Mouse (Mus musculus) stomach, embryonic 16.5 days (tissue): Measurements from ENCODE around the gene Col18a1. TPM values are rescaled to one million over a fixed set of nuclear protein-coding genes. Genes with fewer than 3 reads are reported as not detected.

Experiments used
- ATAC-seq: fragments of 200-750 bp; cut with Nextera tagmentation; 2 replicates; pipeline ENCODE4 v1.8.0; 2017; ENCODE audit warnings: moderate number of reproducible peaks, moderate TSS enrichment; ENCODE audit not compliant: insufficient read depth, low FRiP score
- H3K27ac ChIP-seq: fragments of 300-500 bp; sonication (generic); 2 replicates; pipeline ENCODE4 v1.5.1; 2014; ENCODE audit warnings: low read length
- H3K27me3 ChIP-seq: fragments of 300-500 bp; sonication (generic); 2 replicates; pipeline ENCODE4 v1.6.1; 2014; ENCODE audit warnings: low read length, control low read depth, mixed read lengths; ENCODE audit not compliant: control insufficient read depth, insufficient read depth
- H3K36me3 ChIP-seq: fragments of 300-500 bp; sonication (generic); 2 replicates; pipeline ENCODE4 v1.6.1; 2014; ENCODE audit warnings: low read length; ENCODE audit not compliant: control insufficient read depth, insufficient read depth
- H3K4me1 ChIP-seq: fragments of 300-500 bp; sonication (generic); 2 replicates; pipeline ENCODE4 v1.6.1; 2014; ENCODE audit warnings: low read length, control low read depth, mixed read lengths; ENCODE audit not compliant: control insufficient read depth, insufficient read depth
- H3K4me2 ChIP-seq: fragments of 300-500 bp; sonication (generic); 2 replicates; pipeline ENCODE4 v1.6.1; 2014; ENCODE audit warnings: low read depth, low read length, mixed read lengths
- H3K4me3 ChIP-seq: fragments of 300-500 bp; sonication (generic); replicated peaks from 2 replicates; pipeline ENCODE4 v1.5.1; 2014; ENCODE audit warnings: mild to moderate bottlenecking, low read length
- H3K9ac ChIP-seq: fragments of 300-500 bp; sonication (generic); 2 replicates; pipeline ENCODE4 v1.6.1; 2014; ENCODE audit warnings: low read length
- H3K9me3 ChIP-seq: fragments of 300-500 bp; sonication (generic); replicated peaks from 2 replicates; pipeline ENCODE4 v1.6.1; 2016; ENCODE audit warnings: low read length, control low read depth; ENCODE audit not compliant: control insufficient read depth
- WGBS: fragments of 180-500 bp; shearing (Covaris S2); extraction: QIAGEN DNeasy Blood & Tissue Kit; methylation state at CpG from one replicate; pipeline ENCODE4 v1.1.7; 2014; 5-methylcytosine and 5-hydroxymethylcytosine counted together
- polyA plus RNA-seq: library from polyadenylated mRNA; unstranded; fragments of >200 nt; fragmentation: Nextera tagmentation; extraction: Ambion mirVana; gene quantifications from 2 replicates; pipeline ENCODE4 v1.2.1, GENCODE M21; 2015

Col18a1 gene
- polyA plus RNA-seq, 1 experiment from 2014 or later: 82.2 TPM

DNA sequence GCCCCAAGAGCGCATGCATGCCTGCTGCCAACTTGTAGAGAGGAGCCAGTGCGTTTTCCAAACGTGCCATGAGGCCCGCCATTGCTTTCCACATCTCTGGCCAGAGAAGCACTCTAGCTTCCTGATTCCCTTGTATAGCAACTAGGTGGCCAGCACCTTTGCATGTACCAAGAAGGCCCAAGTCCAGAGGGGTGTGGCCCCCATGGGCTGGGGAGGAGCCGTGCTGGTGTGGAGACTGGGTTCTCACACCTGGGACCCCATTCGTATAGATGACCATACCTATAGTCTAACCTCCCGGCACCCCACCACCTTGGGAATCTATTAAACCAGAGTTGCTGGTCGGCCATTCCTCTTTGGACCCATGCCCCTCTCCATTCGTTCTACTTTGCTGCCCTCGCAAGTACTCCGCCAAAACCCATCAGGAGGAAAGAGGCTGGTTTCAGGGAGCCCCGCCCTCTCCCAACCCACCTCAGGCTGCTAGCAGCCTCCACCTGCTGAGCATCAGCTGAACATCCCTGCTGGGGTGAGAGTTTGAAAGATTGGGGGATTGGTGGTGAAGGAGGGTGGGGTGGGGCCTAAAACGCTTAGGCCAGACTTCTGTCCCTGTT lies 134.5 kb downstream of the Col18a1 start, which contains the start of gene Slc19a1:
Gene Slc19a1, plus strand, starts transcription at position 474 of the 608 bp plus-strand sequence.
- WGBS: 53% methylated on average over 13 of the region's 13 CpGs
- peak within 1 kb of the TSS; percentile 86 for H3K4me2 ChIP-seq

DNA sequence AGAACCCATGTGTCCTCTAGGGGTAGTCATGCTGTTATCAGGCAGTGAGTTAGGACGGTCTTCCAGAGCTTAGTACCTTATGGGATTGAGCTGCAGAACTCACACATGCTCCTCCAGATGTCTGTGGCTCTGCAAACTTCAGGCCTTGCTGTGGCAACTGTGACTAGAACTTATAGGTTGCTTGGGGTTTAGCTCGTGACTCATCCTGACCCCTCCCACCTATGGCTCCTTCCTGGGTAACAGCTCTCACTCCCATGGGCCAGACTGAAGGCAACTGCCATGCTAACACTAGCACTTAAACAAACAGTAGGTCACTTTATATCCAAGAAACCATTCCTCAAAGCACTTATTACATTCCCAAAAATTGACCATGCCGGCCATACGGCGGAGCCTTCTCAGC lies 135.7 kb downstream of the Col18a1 start:
- no peak overlapping the region for H3K4me2 ChIP-seq
- no peak overlapping the region for H3K27ac ChIP-seq
- no peak for ATAC-seq
- H3K9ac ChIP-seq: no peak overlapping the region
- peaks cover 4% of the 10 kb centered on the region; the same call in 1 of the 2 replicates for H3K4me1 ChIP-seq
- H3K36me3 ChIP-seq: no peaks in the 10 kb centered on the region
- no peaks in the 10 kb centered on the region for H3K27me3 ChIP-seq
- WGBS: 85% methylated on average over 5 of the region's 5 CpGs
- H3K9me3 ChIP-seq: no peaks in the 10 kb centered on the region
- H3K4me3 ChIP-seq: no peak overlapping the region

More for the DNA sequence above, 134.5 kb downstream of the Col18a1 start, which contains the start of gene Slc19a1:
- Histone ChIP-seq H3K4me1 (peaks cover 4% of the 10 kb centered on the region; the same call in 1 of the 2 replicates), H3K27me3 (no peaks in the 10 kb centered on the region), H3K9me3 (no peaks in the 10 kb centered on the region), H3K4me3 (peak within 1 kb of the TSS; percentile 66), H3K9ac (peak within 1 kb of the TSS; percentile 85), H3K27ac (peak within 1 kb of the TSS; percentile 64; the same call in 1 of the 2 replicates), H3K36me3 (no peaks in the 10 kb centered on the region)
- no peak for ATAC-seq

DNA sequence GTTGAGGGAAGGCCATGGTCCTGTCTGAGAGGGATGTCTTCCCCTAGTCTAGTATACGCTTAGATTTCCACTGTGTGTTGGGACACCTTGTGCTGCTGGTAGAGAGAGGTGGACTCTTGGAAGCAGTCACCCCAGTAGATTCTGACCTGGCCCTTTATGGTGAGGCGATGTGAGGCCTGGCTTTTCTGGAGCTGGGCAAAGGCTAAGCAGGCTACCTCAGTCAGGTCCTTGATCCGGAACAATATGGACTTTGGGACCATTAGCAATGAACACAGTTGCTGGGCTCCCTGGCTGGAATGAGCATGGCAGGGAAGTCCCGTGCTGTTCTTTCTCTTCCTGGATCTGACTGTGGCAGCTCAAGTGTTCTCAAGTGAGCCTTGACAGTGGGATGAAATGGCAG lies 136.6 kb downstream of the Col18a1 start:
- 83% methylated on average over 4 of the region's 4 CpGs for WGBS
- Histone ChIP-seq H3K27me3 (no peaks in the 10 kb centered on the region), H3K4me3 (no peak overlapping the region), H3K9ac (no peak overlapping the region), H3K9me3 (no peaks in the 10 kb centered on the region), H3K27ac (no peak overlapping the region), H3K36me3 (no peaks in the 10 kb centered on the region), H3K4me2 (no peak overlapping the region), H3K4me1 (peaks cover 4% of the 10 kb centered on the region; the same call in 1 of the 2 replicates)
- no peak for ATAC-seq

DNA sequence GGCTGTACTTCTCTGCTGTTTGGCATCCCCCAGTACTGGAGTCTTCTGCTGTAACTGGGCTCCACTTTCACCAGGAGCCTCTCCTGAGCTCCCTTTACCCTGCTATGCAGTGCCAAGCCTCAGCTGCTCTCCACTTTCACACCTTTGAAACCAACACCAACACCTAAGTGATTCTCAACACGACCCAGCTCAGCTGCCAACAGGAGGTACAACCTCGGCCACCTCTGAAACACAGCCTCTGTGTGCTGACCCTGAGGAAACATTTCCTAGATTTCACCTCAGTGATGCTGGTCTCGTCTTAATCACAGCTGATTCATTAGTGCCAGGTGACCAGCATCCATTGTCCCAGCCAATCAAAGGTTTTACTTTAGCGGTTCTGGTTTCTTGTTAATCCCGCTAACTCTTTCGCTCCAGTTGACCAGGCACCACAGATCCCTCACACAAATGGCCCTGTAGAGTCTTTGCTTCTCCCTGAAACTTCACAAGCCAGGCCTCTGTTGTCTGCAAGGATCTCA lies 137.5 kb downstream of the Col18a1 start:
- Histone ChIP-seq H3K4me3 (no peak overlapping the region), H3K4me1 (no peaks in the 10 kb centered on the region; the same call in 1 of the 2 replicates), H3K27ac (no peak overlapping the region), H3K9ac (no peak overlapping the region), H3K36me3 (no peaks in the 10 kb centered on the region), H3K27me3 (no peaks in the 10 kb centered on the region), H3K9me3 (no peaks in the 10 kb centered on the region), H3K4me2 (no peak overlapping the region)
- WGBS: 73% methylated on average over 6 of the region's 6 CpGs
- no peak for ATAC-seq

DNA sequence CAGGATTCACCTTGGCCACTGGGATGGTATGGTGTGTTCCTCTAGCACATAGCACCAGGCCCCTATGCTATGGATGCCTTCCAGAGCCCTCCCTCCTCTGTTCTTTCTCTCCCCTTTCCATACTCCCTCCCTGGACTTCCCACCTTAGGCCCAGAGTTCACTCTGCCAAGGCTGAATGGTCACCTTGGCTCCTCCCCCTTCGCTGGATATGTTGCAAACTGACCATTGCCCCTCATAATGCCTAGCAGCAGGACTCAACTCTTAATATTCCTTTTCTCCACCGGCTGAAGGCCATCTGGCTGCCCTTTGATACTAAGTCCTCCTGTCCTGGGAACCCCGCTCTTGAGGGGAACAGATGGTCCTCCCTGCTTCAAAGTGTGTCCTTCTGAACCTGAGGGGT lies 139.4 kb downstream of the Col18a1 start:
- ATAC-seq: no peak
- Histone ChIP-seq H3K4me2 (no peak overlapping the region), H3K9ac (no peak overlapping the region), H3K36me3 (no peaks in the 10 kb centered on the region), H3K27ac (no peak overlapping the region), H3K4me1 (no peaks in the 10 kb centered on the region; the same call in 1 of the 2 replicates), H3K27me3 (no peaks in the 10 kb centered on the region), H3K9me3 (no peaks in the 10 kb centered on the region), H3K4me3 (no peak overlapping the region)
- 81% methylated on average over 3 of the region's 3 CpGs for WGBS

DNA sequence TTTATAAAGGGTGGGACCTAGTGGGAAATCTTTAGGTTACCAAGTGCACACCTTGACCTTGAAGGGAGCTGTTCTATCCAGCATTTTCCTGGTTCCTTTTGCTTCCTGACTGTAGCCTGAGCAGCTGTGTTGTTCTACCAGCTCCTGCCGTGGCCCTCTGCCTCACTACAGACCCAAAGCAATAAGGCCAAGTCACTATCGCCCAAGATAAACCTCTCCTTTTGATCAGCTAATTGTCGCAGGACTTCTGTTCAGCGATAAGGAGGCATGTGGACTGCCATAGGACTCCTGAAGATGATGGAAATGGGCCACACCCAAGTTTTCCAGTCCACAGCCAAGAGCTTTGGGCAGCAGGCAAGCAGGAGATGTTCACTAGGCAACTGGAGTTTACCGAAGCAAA lies 142.1 kb downstream of the Col18a1 start:
- Histone ChIP-seq H3K27ac (no peak overlapping the region), H3K36me3 (no peaks in the 10 kb centered on the region), H3K4me1 (no peaks in the 10 kb centered on the region; the same call in 1 of the 2 replicates), H3K9ac (no peak overlapping the region), H3K9me3 (no peaks in the 10 kb centered on the region), H3K27me3 (no peaks in the 10 kb centered on the region), H3K4me3 (no peak overlapping the region), H3K4me2 (no peak overlapping the region)
- peak; percentile 51; the same call in 1 of the 2 replicates for ATAC-seq
- 63% methylated on average over 5 of the region's 5 CpGs for WGBS

DNA sequence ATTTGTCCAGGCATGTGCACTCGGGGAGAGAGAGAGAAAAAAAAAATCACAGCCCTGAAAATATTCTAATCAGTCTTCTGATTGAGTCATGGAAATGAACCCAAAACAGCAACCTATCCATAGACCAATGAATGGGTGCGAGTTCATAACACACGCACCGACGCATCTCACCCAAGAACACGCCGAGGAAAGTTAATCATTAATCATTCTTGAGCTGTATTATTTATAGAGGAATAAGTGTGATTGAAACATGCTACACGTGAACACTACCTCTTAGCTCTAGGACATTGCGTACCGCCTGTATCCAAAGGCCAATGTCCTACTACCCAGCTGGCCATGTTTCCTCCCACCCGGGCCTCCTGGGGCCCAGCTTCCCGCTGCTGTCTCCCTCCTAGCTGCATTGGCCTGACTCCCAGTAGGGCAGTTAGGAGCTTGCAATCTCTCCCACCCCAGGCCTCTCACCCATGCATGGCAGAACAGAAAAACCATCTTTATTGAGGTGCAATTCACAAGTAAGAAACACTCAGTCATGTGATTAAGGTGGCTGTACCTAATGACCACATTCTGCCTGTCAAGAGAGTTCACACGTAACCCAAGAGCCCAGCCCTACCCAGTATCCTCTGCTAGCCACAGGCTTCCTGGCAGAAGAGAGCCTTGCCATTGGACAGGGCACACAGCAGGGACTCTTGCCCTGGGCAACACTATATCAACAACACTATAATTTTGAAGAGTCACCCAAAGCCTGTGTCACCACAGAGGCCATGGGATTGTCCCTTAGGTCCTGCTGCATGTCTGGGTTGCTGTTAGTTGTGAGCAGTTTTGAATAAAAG lies 143.8 kb downstream of the Col18a1 start:
- H3K27me3 ChIP-seq: no peaks in the 10 kb centered on the region
- no peak overlapping the region for H3K4me3 ChIP-seq
- 0 out of 2 replicates have a peak overlapping the region, but pooled peaks have one; percentile 14 for H3K27ac ChIP-seq
- no peaks in the 10 kb centered on the region; the same call in 1 of the 2 replicates for H3K4me1 ChIP-seq
- no peak overlapping the region for H3K9ac ChIP-seq
- no peak overlapping the region for H3K4me2 ChIP-seq
- WGBS: 66% methylated on average over 13 of the region's 13 CpGs
- ATAC-seq: peak; percentile 56
- no peaks in the 10 kb centered on the region for H3K9me3 ChIP-seq
- H3K36me3 ChIP-seq: no peaks in the 10 kb centered on the region

- Histone ChIP-seq H3K27ac (no peak overlapping the region), H3K4me2 (peak overlapping the region; percentile 40), H3K27me3 (no peaks in the 10 kb centered on the region), H3K4me3 (no peak overlapping the region; the same call in 1 of the 2 replicates), H3K4me1 (no peaks in the 10 kb centered on the region; the same call in 1 of the 2 replicates), H3K9me3 (no peaks in the 10 kb centered on the region), H3K9ac (no peak overlapping the region; the same call in 1 of the 2 replicates), H3K36me3 (no peaks in the 10 kb centered on the region)
- ATAC-seq: peak; percentile 21; the same call in 1 of the 2 replicates
- WGBS: 31% methylated on average over 17 of the region's 17 CpGs
Measured at GRCm38 (mm10) chr10:77021399-77022052, 144.8 kb downstream of the Col18a1 start.
